Mouse (Mus musculus) embryo, embryonic 9.5 days (tissue): ENCODE data around the gene Reps1.
A peak's percentile ranks its signal among the peaks of the same experiment; 100 is the strongest.

ENCODE experiments used
- DNase-seq: peaks from one replicate; pipeline ENCODE4 v3.0.0-alpha.2; 2017; ENCODE audit errors: extremely low spot score

The Reps1 gene

DNA sequence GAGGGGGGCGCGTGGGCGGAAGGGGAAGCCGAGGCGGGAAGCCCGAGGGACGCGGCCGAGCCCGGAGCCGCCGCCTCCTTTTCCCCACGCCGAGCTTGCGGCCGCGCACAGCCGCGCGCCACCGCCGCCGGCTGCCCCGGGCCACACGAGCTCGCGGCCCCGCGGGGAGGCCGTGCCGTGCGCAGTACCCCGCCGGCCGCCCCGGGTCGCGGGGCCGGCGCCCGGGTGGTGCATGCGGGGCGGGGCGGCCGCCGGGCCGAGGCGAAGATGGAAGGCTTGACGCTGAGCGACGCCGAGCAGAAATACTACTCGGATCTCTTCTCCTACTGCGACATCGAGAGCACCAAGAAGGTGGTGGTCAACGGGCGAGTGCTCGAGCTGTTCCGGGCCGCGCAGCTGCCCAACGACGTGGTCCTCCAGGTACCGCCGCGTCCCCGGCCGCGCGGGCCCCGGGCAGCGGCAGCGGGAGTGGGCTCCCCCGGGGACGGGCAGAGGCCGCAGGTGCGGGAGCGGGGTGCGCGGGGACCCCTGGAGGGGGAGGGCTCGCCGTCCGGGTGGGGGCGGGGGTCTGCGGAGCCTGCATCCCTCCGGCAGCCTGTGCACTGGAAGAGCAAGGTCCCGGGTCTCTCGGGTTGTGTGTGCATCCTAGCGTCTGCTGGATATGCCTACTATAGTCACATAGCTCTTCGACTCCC is at the start of gene Reps1:
Gene Reps1 (plus strand): TSS at position 166 of the 695 bp plus-strand sequence.
- peak; percentile 64 for DNase-seq

DNA sequence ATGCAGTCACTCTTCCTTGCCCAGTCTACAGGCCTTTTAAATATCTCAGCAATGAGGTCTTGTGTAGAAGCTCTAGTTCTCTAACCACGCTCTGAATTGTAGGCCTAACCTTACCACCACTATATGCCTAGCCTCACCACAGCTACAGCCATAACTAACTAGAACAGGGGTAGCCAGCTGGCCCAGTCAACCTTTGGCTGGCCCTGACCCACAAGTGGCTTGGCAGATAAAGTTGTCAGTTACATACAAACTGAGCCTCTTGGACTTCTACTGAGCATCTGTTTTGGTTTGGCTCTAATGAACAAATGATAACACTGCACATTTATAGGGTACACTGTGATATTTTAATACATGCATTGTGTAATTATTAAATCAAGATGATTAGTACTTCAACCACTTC is 48.9 kb upstream of the Reps1 start:
- DNase-seq = no peak

DNA sequence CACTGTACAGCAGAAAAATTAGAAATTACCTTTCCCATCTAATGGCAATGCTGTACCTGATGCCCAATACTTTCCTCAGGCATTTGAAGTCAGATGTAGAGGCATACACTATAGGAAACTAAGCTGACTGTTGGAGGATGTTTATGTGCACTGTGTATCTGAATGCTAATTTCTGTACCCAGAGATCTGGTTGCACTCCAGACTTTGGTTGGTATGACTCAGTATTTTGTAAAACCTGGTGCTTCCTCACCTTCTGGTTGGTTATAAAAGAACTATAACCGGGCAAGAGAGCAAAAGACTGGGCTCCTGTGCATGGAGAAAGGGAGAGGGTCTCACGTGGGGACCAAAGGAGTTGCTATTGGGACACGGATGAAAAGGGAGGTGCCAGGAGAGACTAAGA is 48.4 kb upstream of the Reps1 start:
- DNase-seq = no peak

DNA sequence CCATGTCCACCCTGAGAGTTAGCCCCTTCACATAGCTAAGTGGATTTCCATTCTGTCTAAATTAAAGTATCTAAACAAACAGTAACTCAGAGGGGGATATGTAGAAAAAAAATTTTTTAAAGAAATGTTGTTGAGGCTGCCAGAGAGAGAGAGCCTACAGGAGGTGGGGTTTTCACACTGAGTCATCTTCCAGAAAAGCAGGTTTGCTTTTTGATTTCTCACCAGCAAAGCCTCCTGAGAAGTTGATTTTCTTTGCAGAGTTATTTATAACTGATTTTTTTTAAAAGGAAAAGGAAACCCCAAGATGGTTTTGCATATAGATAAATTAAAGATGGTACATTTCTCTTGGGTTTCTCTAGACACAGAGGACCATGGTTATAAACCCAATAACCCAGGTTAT is 47.5 kb upstream of the Reps1 start:
- no peak for DNase-seq

DNA sequence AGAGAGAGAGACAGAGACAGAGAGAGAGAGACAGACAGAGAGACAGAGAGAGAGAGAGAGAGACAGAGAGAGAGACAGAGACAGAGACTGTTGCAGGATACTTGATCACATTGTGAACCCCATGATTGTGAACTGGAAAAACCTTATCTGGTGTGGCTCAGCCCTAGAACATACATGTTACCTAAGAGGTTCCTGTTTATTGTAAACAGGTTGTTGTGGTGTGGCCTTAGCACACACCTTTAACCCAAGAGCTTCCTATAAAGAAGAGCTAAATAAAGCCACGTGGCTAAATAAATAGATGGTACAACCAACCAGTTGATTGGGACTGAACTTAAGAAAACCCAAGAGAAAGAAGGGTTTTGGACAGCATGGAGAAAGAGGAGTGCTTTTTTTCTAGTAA is 45.9 kb upstream of the Reps1 start:
- DNase-seq = no peak

DNA sequence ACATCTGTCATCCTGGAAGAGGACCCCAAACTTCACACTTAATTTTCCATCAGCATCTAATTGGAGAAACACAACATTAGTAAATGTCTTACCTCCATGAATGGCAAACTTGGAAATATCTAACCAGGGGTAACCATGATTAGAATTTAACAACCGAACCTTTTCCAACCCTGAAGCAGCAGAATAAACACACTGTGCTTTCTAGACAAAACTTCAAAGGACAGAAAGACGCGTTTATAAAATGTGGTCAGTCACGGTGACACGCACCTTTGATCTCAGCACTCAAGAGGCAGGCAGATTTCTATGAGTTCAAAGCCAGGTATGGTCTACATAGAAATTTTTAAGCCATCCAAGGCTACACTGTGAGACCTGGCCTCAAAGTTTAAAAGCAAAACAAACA is 43.9 kb upstream of the Reps1 start:
- DNase-seq = no peak

DNA sequence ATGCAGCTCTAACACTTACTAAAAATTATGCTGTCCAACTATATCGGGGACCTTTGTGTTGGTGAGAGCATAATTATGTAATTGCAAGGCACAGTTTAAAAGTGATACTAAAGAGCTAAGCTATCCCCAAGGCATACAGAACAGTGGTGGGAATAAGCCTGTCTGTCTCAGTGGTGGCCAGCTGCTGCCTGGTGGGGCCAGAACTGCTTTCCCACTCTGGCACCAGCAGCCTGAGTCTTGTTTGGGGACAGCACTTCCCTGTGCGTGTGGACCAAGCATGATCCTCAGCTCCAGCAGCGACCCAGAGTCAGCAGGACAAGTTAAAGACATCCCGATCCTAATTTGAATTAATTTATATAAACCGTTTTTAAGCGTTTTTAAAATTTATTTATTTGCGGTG is 35.2 kb upstream of the Reps1 start:
- no peak for DNase-seq

DNA sequence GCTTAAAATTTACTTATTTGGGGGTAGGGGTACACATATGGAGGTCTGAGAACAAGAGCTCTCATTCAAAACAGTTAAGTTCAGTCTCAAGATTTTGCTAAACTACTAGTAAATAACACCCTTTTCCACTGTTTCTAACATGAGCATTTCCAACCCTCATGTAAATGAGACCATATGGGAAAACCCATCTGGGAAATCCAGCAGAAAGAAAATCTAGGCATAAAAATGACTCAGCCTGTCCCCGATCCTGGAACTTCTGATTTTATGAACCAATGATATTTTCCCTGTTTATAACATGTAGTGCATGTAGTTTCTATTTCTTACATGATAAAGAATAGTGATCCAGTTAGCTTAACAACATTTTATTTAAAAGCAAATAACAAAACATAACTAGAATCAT is 34.8 kb upstream of the Reps1 start:
- DNase-seq = no peak

DNA sequence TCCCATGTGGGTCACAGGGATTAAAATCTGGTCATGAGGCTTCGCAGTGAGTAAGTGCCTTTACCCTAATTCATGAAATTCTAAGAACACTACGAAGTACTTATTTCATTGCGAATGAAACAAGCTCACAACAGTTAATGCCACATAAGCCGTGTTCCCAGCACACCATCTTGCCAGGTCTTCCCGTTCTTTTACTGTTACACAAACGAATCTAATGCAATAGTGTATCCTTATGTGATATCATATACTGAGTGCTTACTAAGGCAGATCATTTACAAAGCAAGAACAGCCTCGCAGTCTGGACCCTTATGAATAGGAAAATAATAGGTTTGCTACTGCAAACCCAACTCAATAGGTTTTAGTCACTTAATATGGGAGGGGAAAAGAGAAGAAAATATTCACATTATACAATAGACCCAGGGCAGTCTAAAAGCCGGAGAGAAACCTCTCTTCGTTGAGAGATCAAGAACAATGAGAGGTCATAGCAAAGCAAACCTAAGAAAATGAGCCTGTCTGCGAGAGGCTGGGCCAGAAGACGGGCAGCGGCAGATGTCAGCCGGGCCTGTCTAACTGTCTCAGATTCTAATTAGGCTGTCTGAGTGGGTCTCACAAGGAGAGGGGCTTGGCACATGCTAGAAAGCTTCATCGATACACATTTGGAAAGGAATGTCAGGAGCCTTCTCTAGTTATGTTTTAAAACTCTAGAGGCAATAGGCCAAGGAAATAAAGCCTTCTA is 33.9 kb upstream of the Reps1 start:
- no peak for DNase-seq

DNA sequence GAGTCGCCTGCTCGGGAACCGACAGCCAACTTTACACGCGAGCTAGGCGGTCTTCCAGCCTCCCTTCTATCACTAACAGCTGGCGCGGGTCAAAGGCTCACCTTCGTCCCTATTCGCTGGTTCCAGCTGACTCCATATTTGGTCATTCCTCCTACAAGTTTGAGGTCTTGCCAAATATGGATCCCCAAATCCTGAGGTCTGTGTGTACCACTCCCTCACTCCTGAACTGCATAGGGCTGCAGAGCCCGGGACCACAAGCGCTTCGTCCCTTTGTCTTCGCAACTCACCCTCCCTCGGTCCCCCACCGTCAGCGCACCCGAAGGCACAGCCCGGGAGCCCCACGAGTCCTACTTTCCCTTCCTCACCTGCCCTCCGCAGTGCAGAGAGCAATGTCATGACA is 33.3 kb upstream of the Reps1 start:
- peak; percentile 83 for DNase-seq

DNA sequence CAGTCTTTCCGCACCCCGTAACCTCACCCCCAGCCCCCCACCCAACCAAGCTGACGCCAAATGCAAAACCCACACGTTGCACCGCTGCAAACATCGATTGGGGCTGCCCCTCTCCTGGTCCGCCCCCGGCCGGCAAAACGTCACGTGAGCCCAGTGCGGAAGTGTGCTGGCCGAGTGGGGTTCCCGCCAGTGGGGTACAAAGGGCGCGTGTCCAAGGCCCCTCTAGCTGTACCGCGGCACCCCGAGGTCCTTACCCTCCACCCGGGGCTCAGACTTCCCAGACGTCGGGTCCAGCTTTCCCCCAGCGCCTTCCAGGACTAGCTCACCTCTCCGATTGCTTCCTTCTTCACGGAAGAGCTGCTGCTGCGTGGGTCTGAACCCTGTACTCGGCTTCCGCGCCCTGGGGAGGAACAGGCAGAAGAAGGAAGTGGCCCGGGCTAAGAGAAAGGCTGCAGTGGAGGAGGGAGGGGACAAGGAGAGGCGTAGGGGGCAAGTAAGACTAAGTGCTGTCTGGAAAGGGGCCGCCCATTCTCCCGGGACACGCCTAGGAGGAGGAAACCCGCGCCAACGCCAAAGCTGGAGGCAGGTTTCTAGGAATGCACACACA is 32.8 kb upstream of the Reps1 start, which contains the start of gene Abracl:
Gene Abracl (minus strand): TSS at position 548 of the 607 bp plus-strand sequence.
- peak; percentile 87 for DNase-seq

DNA sequence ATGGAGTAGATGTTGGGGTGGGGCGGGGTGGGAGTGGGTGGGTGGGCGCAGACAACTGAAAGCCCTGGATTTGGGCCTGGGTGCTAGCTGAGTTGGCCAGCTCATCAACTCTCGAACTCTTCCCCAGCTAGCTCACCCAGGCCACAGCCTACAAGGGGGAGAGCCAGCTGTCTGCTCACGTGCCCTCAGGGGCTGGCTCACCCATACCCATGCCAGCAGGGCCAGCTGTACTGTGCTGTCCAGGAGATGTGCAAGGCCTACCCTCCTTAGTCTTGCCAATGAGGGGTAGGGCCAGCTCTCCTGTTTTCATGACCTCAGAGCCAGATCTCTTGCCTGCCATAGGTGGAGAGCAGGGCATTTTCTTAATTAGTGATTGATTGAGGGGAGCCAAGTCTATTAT is 21.3 kb upstream of the Reps1 start:
- no peak for DNase-seq

DNA sequence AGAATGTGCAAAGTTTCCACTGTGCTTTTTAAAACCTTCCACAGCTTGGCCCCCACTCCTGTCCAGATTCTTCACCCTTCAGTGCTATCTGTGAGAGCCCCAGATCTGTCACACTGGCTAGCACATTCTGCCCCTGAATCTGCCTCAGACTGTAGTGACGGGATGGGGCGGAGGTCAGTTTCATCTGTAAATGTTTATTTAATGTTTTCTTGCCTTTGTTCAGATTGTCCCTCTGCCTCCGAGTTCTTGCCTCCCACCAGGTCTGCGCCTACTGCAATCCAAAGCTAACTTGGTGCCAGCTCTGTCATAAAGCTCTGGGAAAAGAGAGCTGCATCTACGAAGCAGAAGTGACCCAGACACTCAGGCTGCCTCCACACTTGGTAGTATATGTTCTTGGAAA is 18.8 kb upstream of the Reps1 start:
- DNase-seq = no peak

DNA sequence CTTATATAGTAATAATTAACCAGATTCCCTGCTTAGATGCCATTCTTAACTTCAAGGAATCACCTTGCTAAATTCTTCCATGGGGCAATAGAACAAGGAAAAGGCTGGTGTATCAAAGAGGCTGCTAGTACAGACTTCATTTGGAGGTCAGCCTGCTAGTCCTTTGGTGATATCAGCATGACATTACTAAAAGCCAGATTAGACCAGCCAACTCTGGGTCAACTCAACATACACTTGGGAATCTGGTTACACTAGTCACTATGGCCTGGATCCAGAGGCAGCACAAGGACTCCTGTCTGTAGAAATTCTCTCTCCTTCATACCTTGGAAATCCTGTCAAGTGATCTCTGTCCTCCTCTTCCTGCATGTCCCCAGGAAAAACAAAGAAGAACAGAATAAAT is 9.3 kb upstream of the Reps1 start:
- DNase-seq = no peak

DNA sequence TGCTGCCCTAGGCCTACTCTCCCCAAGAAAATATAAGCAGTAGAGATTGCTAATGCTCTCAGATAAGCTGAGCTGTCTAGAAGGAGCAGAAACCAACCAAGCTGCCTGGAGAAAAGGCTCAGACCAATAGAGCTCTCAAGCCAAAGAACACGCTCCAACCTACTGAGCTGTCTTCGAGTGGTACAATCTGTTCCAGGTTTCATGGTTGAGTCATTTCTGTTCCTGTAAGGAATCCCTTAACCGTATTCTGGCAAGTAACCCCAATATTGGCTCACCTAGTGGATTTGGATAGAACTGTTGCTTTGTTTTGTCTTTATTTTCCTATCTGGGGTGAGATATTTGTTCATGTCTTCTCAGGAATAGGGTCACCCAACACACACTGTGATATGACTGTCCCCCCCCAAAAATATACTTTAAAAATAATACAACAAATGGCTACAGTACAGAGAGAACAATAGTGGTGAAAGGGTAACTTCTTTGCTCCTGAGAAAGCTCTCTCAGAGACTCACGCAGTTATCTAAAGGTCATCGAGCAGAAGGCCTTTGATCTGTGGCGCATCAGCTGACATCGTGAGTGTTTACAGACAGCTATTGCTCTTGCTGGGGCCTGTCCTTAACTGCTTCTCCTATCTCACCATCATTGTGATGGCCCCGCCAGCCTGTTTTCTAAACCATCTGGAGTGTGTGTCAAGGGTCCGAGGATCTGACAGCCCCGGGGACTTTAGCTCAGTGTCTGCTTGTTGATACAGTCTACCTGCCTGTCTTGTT is 8.1 kb upstream of the Reps1 start:
- DNase-seq = peak; percentile 42

DNA sequence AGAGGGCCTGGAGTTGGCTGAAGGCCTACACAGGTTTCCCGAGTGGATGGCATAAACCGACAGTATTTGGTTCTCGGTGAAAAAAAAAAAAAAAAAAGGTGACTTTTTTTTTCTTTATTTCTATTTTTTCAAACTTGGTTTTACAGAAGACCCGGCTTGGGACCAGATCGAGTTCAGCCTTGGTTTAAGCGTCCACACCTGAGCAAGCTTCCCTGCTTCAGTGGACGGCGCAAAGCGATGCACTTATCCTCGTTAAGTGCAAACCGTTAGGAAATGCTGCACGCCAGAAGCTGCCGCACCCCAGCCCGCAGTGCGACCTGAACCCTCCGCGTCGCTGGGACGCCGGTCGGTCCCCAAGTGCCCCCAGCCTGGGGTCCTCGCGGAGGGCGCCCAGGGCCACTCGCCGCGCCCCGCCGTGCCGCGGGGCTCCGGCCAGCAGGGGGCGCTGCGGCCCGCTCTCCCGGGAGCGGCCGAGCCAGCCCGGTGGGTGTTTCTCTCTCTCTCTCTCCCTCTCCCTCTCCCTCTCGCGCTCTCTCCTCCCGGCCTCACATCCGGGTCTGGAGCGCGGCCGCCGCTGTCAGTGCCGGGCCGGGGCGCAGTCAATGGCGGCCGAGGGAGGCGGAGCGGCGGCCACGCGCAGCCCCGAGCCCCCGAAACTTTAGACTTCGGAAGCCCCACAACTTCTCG is 509 bp upstream of the Reps1 start:
- peak; percentile 90 for DNase-seq

DNA sequence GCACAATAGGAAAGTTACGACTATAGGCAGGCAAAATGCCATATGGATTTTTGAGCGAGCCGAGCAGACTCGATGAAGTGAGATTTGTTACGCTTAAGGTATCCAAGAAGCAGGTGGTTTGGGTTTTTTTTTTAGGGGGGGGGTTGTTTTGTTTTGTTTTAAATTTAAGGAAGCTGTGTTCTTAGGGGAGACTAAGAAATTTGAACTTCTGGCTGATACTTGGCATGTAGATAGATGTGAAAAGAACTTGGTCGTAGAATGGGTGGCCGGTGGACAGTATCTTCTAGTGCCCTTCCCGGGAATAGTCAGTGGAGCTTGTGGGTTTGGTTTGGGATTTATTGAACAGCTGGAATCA is 707 bp downstream of the Reps1 start:
- no peak for DNase-seq

DNA sequence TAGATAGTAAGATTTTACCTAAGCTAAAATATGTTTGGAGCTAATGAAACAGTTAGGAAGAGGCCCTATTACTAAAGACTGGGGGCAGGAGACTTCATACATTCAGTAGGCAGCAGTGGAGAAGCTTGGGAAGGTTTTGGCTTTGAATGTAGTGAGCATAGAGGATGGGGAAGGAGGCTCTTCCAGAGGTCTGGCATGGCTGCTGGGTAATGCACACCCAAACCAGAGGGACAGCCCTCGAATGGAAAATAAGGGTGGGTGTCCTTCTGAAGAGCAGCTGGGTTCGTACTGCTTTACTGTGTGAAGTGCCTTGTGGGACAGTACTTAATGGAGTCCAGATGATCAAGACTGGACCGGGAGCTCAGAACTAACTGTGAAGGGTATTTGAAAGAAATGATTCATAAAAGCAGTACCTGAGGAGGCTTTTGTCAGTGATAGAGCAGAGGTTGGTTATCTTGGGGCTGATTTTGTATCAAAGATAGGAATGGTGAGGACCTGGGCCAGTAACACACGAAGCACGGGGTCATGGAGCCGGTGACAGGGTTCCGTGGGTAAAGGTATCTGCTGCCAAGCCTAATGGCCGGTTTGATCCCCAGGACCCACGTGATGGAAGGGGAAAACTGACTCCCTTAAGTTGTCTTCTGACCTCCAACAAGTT is 3.1 kb downstream of the Reps1 start:
- DNase-seq = no peak

DNA sequence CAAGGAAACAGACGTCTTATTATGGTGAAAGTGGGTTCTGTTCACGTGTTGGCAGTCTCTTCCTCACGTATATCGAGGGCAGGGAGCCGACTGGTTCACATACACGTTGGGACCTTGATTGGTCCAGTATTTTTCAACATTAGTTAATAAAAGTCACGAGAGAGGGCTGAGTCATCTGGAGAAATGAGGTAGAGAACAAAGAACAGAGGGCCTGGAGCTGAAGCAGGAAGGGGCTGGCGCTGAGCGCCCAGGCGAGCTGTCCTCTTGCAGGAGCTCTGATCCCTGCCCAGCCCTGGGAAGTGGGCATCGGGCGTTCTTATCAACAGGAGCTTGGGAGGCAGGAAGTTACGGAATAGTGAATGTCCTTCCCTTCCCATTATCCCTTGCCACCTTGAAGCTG is 4.1 kb downstream of the Reps1 start:
- no peak for DNase-seq

DNA sequence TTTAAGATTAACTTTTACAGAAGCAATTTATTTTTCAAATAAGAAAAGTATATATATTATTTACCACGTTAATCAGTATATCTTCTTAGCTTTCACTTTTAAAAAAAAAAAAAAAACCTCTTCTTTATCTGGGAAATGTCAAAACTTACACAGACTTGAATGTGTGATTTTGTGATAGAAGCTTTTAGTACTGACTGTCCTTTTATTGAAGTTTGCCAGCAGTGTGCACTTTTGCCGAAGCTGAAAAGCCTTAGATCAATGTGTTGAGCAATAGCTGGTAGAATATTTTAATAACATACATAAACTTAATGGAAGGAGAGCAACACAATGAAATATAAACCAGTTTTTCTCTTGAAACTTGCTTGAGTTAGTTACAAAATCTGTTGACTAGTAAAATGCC is 5.1 kb downstream of the Reps1 start:
- DNase-seq = no peak

DNA sequence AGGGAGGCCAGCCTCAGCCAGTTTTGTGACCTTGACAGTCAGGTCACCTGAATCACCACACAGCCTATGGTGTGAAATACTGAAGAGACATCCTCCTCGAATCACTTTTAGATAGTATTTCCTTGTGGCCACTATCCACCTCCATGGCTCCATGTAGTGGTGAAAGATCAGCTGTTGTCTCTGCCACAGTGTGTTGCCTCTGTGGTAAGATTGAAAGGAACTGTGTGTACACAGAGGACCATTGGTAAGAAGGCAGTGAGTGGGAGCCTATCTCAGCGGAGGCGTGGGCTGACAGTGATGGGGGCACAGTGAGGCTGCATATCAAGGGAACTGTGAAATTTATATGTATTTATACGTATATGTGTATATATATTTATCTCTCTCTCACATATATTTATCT is 5.9 kb downstream of the Reps1 start:
- DNase-seq = no peak
